Mouse (Mus musculus): Measurements from ENCODE around the gene Arap1.

- TF ChIP-seq POLR2A (IDR thresholded peaks at IDR 0.05; ENCODE audit: extremely low read depth, insufficient read depth, low read length) (no peak), CTCF (IDR thresholded peaks at IDR 0.05; ENCODE audit: extremely low read depth, insufficient read depth, low read length) (peak; percentile 12; the same call in 1 of the 2 replicates)
Measured at GRCm38 (mm10) chr7:101374155-101374554, 26.3 kb downstream of the Arap1 start.
